Mouse (Mus musculus): ENCODE results near the gene Spcs3.
A peak's percentile ranks its signal among the peaks of the same experiment; 100 is the strongest.

Gene Spcs3

GRCm38 (mm10) chr8:54508096-54508456, 21.7 kb downstream of the Spcs3 start:
- DNase-seq (ENCODE audit: low read depth) = no peak

- DNase-seq (ENCODE audit: low read depth) = peak; percentile 90
Measured at GRCm38 (mm10) chr8:54507428-54508095, 22.2 kb downstream of the Spcs3 start.

GRCm38 (mm10) chr8:54505060-54505459, 24.7 kb downstream of the Spcs3 start:
- DNase-seq (ENCODE audit: low read depth) = no peak

GRCm38 (mm10) chr8:54503104-54503503, 26.7 kb downstream of the Spcs3 start:
- DNase-seq (ENCODE audit: low read depth) = no peak

GRCm38 (mm10) chr8:54493915-54494314, 35.9 kb downstream of the Spcs3 start:
- DNase-seq (ENCODE audit: low read depth) = peak; percentile 54

- peak; percentile 89 for DNase-seq (ENCODE audit: low read depth)
Measured at GRCm38 (mm10) chr8:54493110-54493509, 36.7 kb downstream of the Spcs3 start.

GRCm38 (mm10) chr8:54491934-54492333, 37.9 kb downstream of the Spcs3 start:
- DNase-seq (ENCODE audit: low read depth) = peak; percentile 67

- DNase-seq (ENCODE audit: low read depth) = peak; percentile 90
Measured at GRCm38 (mm10) chr8:54491057-54491690, 38.6 kb downstream of the Spcs3 start.

- DNase-seq (ENCODE audit: low read depth) = no peak
Measured at GRCm38 (mm10) chr8:54488437-54488836, 41.4 kb downstream of the Spcs3 start.

- DNase-seq (ENCODE audit: low read depth) = no peak
Measured at GRCm38 (mm10) chr8:54486555-54487273, 43.1 kb downstream of the Spcs3 start.
